Mouse (Mus musculus): Measurements from ENCODE around the gene Gcnt1. TPM values are rescaled to one million over a fixed set of nuclear protein-coding genes. Genes with fewer than 3 reads are reported as not detected.

The Gcnt1 gene
- polyA plus RNA-seq, 1 experiment from 2014 or later = 0.79 TPM

DNA sequence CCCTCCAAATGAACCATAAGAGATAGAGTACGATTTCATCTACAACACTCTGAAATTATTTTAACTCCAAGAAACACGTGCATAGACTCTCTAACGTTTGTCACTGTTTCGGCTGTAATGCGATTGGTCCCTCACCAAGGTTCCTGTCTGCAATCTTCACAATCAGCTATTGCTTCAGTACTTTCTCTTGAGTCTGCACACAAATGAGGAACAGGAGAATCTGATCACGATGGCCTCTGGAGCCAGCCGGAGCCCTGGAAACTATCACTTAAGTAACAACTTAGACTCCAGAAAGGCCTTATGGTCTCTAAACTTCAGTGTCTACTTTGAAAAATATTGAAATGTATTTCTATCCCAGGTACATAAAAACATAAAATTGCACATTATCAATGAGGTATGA lies 27.8 kb downstream of the Gcnt1 start:
- Histone ChIP-seq H3K27ac (replicated peaks) (no peak overlapping the region), H3K9ac (replicated peaks) (no peak overlapping the region), H3K4me2 (replicated peaks) (no peak overlapping the region), H3K27me3 (no peaks in the 10 kb centered on the region), H3K9me3 (no peaks in the 10 kb centered on the region), H3K36me3 (no peaks in the 10 kb centered on the region), H3K4me1 (no peaks in the 10 kb centered on the region), H3K4me3 (no peak overlapping the region)
- no peak for ATAC-seq (replicated peaks)
- 92% methylated on average over 7 of the region's 7 CpGs for WGBS

DNA sequence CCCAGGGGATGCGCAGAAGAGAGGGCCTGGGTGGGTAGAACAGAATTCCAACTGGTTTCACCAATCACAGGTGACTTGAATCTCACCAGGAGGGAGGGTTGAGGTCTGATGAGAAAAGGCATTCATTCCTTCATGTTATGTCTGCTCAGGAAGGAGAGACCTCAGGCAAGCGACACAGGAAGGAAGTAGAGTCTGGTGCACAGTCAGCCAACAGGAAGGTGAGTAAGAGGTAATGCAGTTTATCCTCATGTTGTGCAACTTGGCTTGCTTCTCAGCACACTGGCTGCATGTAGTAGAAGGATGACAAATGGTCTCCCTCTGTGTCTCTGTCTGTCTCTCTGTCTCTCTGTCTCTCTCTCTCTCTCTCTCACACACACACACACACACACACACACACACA lies 33.1 kb downstream of the Gcnt1 start:
- WGBS = 93% methylated on average over 2 of the region's 2 CpGs
- Histone ChIP-seq H3K27ac (replicated peaks) (no peak overlapping the region), H3K9ac (replicated peaks) (no peak overlapping the region), H3K27me3 (no peaks in the 10 kb centered on the region), H3K4me2 (replicated peaks) (no peak overlapping the region), H3K4me1 (no peaks in the 10 kb centered on the region), H3K4me3 (no peak overlapping the region), H3K9me3 (no peaks in the 10 kb centered on the region), H3K36me3 (no peaks in the 10 kb centered on the region)
- ATAC-seq (replicated peaks) = no peak

DNA sequence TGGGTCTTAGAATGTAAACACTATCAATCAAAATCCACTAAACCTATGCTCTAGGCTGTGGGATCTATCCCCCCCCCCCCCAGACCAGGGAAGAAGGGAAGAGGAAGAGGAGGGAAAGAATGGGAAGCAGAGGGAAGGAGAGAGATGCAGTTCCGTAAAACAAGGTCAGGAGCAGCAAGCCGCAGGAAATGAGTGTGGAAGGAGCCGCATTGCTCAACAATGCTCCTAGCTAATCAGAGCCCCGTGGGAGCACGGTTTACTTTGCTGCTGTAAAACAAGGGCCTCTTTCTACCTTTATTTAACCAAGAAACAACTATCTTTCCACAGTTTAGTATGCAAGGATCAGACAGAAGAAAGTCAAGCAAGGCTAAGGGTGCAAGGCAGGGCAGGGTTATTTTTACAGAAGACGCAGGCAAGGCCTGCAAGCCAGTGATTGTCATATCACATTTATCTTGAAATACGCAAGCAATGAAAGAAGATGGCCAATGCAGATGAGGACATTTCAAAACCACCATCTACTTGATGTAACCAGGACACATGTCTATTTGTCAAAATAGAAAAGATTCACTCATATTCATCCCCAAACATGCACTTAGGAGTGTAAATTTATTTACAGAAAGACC lies 35.5 kb downstream of the Gcnt1 start:
- no peak for ATAC-seq (replicated peaks)
- WGBS = 75% methylated on average over 7 of the region's 7 CpGs
- Histone ChIP-seq H3K4me3 (no peak overlapping the region), H3K36me3 (no peaks in the 10 kb centered on the region), H3K9ac (replicated peaks) (no peak overlapping the region), H3K4me1 (no peaks in the 10 kb centered on the region), H3K27ac (replicated peaks) (no peak overlapping the region), H3K9me3 (no peaks in the 10 kb centered on the region), H3K4me2 (replicated peaks) (no peak overlapping the region), H3K27me3 (no peaks in the 10 kb centered on the region)

DNA sequence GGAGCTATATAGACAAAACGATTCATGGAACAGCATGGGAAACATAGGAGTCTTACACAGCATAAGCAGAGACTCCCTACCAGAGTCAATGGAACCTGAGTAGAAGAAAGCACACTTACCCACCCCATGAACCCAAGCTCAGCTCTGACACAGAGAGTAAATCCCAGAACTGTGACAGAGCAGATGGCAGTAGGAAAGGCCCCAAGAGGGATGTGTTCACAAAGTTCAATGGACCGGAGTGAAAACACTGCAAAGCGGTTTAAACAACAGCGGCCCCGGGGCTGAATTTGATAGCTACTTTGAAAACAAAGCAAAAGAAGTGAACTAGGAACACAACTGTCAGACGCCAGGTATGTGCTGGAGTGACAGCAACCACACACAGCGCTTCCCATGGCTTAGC lies 36.0 kb downstream of the Gcnt1 start:
- Histone ChIP-seq H3K36me3 (no peaks in the 10 kb centered on the region), H3K4me2 (replicated peaks) (no peak overlapping the region), H3K4me1 (no peaks in the 10 kb centered on the region), H3K4me3 (no peak overlapping the region), H3K27me3 (no peaks in the 10 kb centered on the region), H3K9ac (replicated peaks) (no peak overlapping the region), H3K27ac (replicated peaks) (no peak overlapping the region), H3K9me3 (no peaks in the 10 kb centered on the region)
- ATAC-seq (replicated peaks) = no peak
- WGBS = 60% methylated on average over 7 of the region's 7 CpGs

- no peak overlapping the region for H3K27ac ChIP-seq (replicated peaks)
- no peak for ATAC-seq (replicated peaks)
- WGBS = 89% methylated on average over 12 of the region's 12 CpGs
- no peak overlapping the region for H3K9ac ChIP-seq (replicated peaks)
- H3K4me1 ChIP-seq = no peaks in the 10 kb centered on the region
- no peaks in the 10 kb centered on the region for H3K9me3 ChIP-seq
- H3K27me3 ChIP-seq = no peaks in the 10 kb centered on the region
- H3K36me3 ChIP-seq = no peaks in the 10 kb centered on the region
- H3K4me2 ChIP-seq (replicated peaks) = no peak overlapping the region
- no peak overlapping the region for H3K4me3 ChIP-seq
These were observed 37.9 kb downstream of the Gcnt1 start for GRCm38 (mm10) chr19:17334644-17335333.

DNA sequence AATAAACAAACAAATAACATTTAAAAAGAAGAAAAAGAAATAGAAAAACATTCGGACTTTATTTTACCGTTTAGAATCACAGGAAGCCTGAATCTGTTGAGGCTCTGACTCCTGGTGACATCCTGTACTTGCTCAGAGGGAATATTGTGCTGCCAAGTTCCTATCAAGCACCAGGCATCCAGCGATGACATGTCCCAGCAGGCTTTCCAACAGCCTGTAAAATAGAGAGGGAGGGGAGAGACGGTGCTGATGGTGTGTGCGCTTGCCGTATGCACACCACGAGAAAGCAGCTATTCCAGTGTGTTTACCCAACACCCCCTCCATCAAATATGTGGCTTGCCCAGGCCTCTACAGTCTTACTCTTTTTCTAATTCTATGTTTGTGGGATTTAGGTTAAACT lies 39.6 kb downstream of the Gcnt1 start:
- 67% methylated on average over 7 of the region's 7 CpGs for WGBS
- ATAC-seq (replicated peaks) = peak; percentile 91
- no peak overlapping the region for H3K4me3 ChIP-seq
- no peak overlapping the region for H3K9ac ChIP-seq (replicated peaks)
- H3K9me3 ChIP-seq = no peaks in the 10 kb centered on the region
- no peaks in the 10 kb centered on the region for H3K36me3 ChIP-seq
- no peaks in the 10 kb centered on the region for H3K27me3 ChIP-seq
- H3K27ac ChIP-seq (replicated peaks) = peak overlapping the region; percentile 27; the same call in 1 of the 2 replicates
- H3K4me2 ChIP-seq (replicated peaks) = no peak overlapping the region
- H3K4me1 ChIP-seq = no peaks in the 10 kb centered on the region

- no peaks in the 10 kb centered on the region for H3K9me3 ChIP-seq
- no peaks in the 10 kb centered on the region for H3K27me3 ChIP-seq
- H3K4me3 ChIP-seq = no peak overlapping the region
- 97% methylated on average over 10 of the region's 10 CpGs for WGBS
- H3K9ac ChIP-seq (replicated peaks) = no peak overlapping the region
- H3K27ac ChIP-seq (replicated peaks) = no peak overlapping the region
- H3K36me3 ChIP-seq = no peaks in the 10 kb centered on the region
- H3K4me2 ChIP-seq (replicated peaks) = no peak overlapping the region
- ATAC-seq (replicated peaks) = no peak
- H3K4me1 ChIP-seq = no peaks in the 10 kb centered on the region
These were observed 43.7 kb downstream of the Gcnt1 start for GRCm38 (mm10) chr19:17328916-17329315.

DNA sequence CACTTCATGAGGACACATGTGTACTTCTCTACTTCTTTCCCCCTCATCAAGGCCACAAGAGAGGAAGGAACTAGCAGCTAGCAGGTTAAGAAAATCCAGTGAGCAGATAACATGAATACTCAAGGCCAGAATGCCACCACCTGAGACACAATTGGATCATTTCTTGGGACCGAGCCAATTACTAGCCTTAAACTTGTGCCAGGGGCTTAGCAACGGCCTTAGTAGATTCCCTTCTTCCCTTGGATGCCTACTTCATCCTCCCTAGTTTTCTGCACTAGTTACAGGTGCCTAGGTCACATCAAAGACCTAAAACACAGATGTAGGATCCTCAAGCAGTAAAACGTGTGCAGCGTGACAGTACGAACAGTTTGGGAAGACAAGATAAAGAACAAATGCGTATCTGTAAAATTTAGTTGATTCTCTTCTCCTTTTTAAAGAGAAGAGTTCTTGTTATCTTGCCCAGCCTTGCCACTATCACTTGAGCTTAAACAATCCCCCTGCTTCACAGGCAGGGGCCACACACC lies 44.7 kb downstream of the Gcnt1 start:
- no peaks in the 10 kb centered on the region for H3K27me3 ChIP-seq
- ATAC-seq (replicated peaks) = no peak
- WGBS = 89% methylated on average over 6 of the region's 6 CpGs

DNA sequence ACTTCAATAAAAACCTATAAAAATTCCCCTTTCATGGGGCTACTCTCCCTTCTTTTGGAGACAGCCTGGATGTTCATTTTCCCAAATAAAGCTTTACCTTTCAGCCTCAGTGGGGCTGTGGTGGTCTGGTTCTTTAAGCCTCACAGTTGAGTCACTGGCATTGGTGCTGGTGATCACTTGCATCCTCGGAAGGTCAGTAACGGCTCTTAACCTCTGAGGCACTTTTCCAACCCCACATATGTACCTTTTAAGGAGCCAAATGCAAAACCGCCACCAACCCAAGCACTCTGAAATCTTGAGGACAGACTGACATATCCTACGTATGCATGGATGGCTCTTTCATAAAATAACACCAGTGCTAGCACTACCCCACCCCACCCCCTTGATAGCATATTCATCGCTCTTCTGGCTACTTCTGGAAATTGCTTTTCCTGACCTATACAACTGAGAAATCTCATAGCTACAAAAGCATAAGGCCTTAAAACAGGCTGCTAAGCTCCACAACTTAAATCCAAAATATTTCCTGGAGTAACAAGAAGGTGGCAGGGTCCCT lies 48.9 kb downstream of the Gcnt1 start:
- Histone ChIP-seq H3K36me3 (no peaks in the 10 kb centered on the region), H3K27me3 (no peaks in the 10 kb centered on the region), H3K4me2 (replicated peaks) (no peak overlapping the region), H3K9me3 (no peaks in the 10 kb centered on the region), H3K4me1 (no peaks in the 10 kb centered on the region), H3K9ac (replicated peaks) (no peak overlapping the region), H3K27ac (replicated peaks) (no peak overlapping the region), H3K4me3 (no peak overlapping the region)
- no peak for ATAC-seq (replicated peaks)
- WGBS = 91% methylated on average over 5 of the region's 5 CpGs

More for the DNA sequence above, 44.7 kb downstream of the Gcnt1 start:
- Histone ChIP-seq H3K4me3 (no peak overlapping the region), H3K36me3 (no peaks in the 10 kb centered on the region), H3K4me2 (replicated peaks) (no peak overlapping the region), H3K9ac (replicated peaks) (no peak overlapping the region), H3K4me1 (no peaks in the 10 kb centered on the region), H3K27ac (replicated peaks) (no peak overlapping the region), H3K9me3 (no peaks in the 10 kb centered on the region)

DNA sequence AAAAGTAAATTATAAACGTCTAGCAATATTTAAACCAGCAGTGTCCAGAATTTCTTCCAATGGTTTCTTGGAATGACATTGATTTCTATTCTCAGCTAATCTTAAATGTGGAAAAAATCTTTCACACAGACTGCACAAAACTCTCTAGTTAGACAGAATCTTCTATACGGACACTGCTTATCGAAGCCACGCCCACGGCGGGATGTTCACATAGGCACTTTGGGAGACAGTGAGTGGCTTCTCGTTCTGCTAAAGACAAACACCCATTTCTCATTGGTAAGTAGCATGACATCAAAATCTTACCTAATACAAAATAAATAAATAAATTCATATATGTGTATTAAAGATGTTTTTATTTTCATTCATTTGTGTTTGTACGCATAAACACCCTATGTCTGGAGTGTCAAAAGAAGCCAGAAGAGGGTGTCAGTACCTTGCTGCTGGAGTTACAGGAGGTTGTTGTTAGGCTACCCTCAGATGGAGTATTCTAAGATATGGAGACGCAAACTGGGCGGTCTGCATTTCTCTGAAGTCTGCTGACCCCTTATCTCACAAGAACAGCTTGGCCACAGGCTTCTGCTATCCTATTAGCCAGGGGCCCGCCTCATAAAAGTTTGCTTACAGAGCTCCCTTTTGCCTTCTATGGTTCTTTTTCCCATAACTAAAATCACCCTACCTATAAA lies 49.5 kb downstream of the Gcnt1 start:
- H3K4me2 ChIP-seq (replicated peaks) = no peak overlapping the region
- H3K27me3 ChIP-seq = no peaks in the 10 kb centered on the region
- no peaks in the 10 kb centered on the region for H3K9me3 ChIP-seq
- H3K36me3 ChIP-seq = no peaks in the 10 kb centered on the region
- H3K4me1 ChIP-seq = no peaks in the 10 kb centered on the region
- H3K4me3 ChIP-seq = no peak overlapping the region
- no peak overlapping the region for H3K9ac ChIP-seq (replicated peaks)
- WGBS = 93% methylated on average over 11 of the region's 11 CpGs
- ATAC-seq (replicated peaks) = no peak
- H3K27ac ChIP-seq (replicated peaks) = no peak overlapping the region

DNA sequence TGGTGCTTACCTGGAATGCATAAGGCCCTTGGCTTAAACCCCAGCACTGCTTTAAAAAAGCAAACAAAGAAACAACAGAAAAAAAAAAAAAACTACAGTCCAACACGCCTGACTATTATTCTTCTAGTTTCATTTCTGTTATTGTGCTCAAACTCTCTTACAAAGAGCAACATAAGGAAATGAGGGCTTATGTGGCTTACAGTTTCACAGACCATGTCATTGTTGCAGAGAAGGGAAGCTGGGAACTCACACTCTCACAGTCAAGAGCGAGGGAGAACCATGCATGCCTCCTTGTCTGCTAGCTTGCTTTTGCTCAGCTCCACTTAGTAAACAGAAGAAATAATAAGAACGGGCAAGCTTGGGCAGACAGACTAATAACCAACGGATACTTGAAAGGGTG lies 52.9 kb downstream of the Gcnt1 start:
- Histone ChIP-seq H3K27me3 (no peaks in the 10 kb centered on the region), H3K4me1 (no peaks in the 10 kb centered on the region), H3K36me3 (no peaks in the 10 kb centered on the region), H3K9ac (replicated peaks) (no peak overlapping the region), H3K4me3 (no peak overlapping the region), H3K9me3 (no peaks in the 10 kb centered on the region), H3K4me2 (replicated peaks) (no peak overlapping the region), H3K27ac (replicated peaks) (no peak overlapping the region)
- no peak for ATAC-seq (replicated peaks)
- WGBS = 87% methylated on average over 4 of the region's 4 CpGs

- Histone ChIP-seq H3K4me1 (no peaks in the 10 kb centered on the region), H3K27ac (replicated peaks) (no peak overlapping the region), H3K9me3 (no peaks in the 10 kb centered on the region), H3K27me3 (no peaks in the 10 kb centered on the region), H3K36me3 (no peaks in the 10 kb centered on the region), H3K4me3 (no peak overlapping the region), H3K9ac (replicated peaks) (no peak overlapping the region), H3K4me2 (replicated peaks) (no peak overlapping the region)
- 26% methylated on average over 3 of the region's 3 CpGs for WGBS
- no peak for ATAC-seq (replicated peaks)
These were observed 53.9 kb downstream of the Gcnt1 start for GRCm38 (mm10) chr19:17318733-17319132.
